Mouse (Mus musculus): ENCODE measurements at regions not wholly inside any gene's neighbourhood (a gene's known extent, or its start where the extent isn't known, plus 50 kb on each side); places are given as distances from the start of the nearest gene placed in this dataset.

- peak; percentile 67; the same call in 1 of the 2 replicates for ATAC-seq (ENCODE audit: insufficient number of reproducible peaks, insufficient read depth, low FRiP score, low read depth)
- peak overlapping the region; percentile 7; the same call in 1 of the 2 replicates for H3K4me3 ChIP-seq (ENCODE audit: low read depth, low read length)
- no peaks in the 10 kb centered on the region for H3K9me3 ChIP-seq (ENCODE audit: control insufficient read depth, low read depth, low read length)
- no peaks in the 10 kb centered on the region for H3K27me3 ChIP-seq (ENCODE audit: control insufficient read depth, insufficient read depth, low read length)
- no peak overlapping the region for H3K9ac ChIP-seq (replicated peaks; ENCODE audit: low read depth, low read length)
- H3K36me3 ChIP-seq (ENCODE audit: control insufficient read depth, insufficient read depth, low read length), result no peaks in the 10 kb centered on the region
- H3K4me1 ChIP-seq (ENCODE audit: control insufficient read depth, insufficient read depth, low read length), result peaks cover 9% of the 10 kb centered on the region; the same call in 1 of the 2 replicates
- H3K4me2 ChIP-seq (replicated peaks; ENCODE audit: low read depth, low read length), result peak overlapping the region; percentile 38
- 3% methylated on average over 11 of the region's 11 CpGs for WGBS
- H3K27ac ChIP-seq (ENCODE audit: low read length), result no peak overlapping the region
These were observed 80.0 kb upstream of the Mkln1 start for GRCm38 (mm10) chr6:31318506-31318905.

GRCm38 (mm10) chr6:31319431-31319830 is 79.1 kb upstream of the Mkln1 start:
- no peaks in the 10 kb centered on the region for H3K27me3 ChIP-seq (ENCODE audit: control insufficient read depth, insufficient read depth, low read length)
- no peak overlapping the region for H3K27ac ChIP-seq (ENCODE audit: low read length)
- WGBS, result 67% methylated on average over 2 of the region's 2 CpGs
- H3K36me3 ChIP-seq (ENCODE audit: control insufficient read depth, insufficient read depth, low read length), result no peaks in the 10 kb centered on the region
- peaks cover 9% of the 10 kb centered on the region; the same call in 1 of the 2 replicates for H3K4me1 ChIP-seq (ENCODE audit: control insufficient read depth, insufficient read depth, low read length)
- ATAC-seq (ENCODE audit: insufficient number of reproducible peaks, insufficient read depth, low FRiP score, low read depth), result no peak
- no peak overlapping the region for H3K4me2 ChIP-seq (replicated peaks; ENCODE audit: low read depth, low read length)
- no peak overlapping the region for H3K9ac ChIP-seq (replicated peaks; ENCODE audit: low read depth, low read length)
- no peak overlapping the region for H3K4me3 ChIP-seq (ENCODE audit: low read depth, low read length)
- H3K9me3 ChIP-seq (ENCODE audit: control insufficient read depth, low read depth, low read length), result no peaks in the 10 kb centered on the region

DNA sequence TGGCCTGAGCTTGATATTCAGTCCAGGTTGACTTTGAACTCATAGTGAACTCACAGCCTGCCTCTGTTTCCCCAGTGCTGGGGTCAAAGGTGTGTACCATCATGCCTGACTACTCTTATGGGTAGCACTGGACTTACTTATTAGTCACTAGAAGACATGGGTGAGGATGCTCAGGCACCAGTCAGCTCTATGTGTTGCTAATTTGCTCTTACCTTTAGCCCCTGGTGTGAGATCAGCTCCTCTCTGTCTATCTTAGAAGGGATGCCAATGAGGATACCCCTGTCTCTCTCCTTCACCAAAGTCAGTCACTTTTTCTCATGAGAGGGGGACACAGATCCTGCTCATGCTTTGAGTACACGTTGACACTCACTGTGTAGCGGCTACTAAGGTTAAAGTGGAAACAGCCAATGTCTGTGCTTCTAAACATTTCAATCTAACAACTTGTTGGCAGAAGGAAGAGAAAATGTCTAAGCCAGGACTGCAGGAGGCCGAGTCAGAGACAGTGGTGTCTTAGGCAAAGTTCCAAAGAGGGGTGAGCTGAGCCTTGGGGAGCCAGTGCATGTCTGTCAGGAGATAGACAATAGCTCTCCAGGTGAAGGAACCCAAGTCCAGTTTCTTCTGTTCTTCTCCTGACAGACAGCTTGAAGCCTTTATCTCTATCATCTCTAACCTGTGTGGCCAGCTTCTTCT is 78.2 kb upstream of the Mkln1 start:
- H3K9me3 ChIP-seq (ENCODE audit: control insufficient read depth, low read depth, low read length), result no peaks in the 10 kb centered on the region
- H3K36me3 ChIP-seq (ENCODE audit: control insufficient read depth, insufficient read depth, low read length), result no peaks in the 10 kb centered on the region
- no peaks in the 10 kb centered on the region for H3K27me3 ChIP-seq (ENCODE audit: control insufficient read depth, insufficient read depth, low read length)
- peaks cover 9% of the 10 kb centered on the region; the same call in 1 of the 2 replicates for H3K4me1 ChIP-seq (ENCODE audit: control insufficient read depth, insufficient read depth, low read length)
- ATAC-seq (ENCODE audit: insufficient number of reproducible peaks, insufficient read depth, low FRiP score, low read depth), result no peak
- WGBS, result 64% methylated on average over 3 of the region's 3 CpGs
- H3K4me2 ChIP-seq (replicated peaks; ENCODE audit: low read depth, low read length), result no peak overlapping the region
- no peak overlapping the region for H3K27ac ChIP-seq (ENCODE audit: low read length)
- H3K9ac ChIP-seq (replicated peaks; ENCODE audit: low read depth, low read length), result no peak overlapping the region
- H3K4me3 ChIP-seq (ENCODE audit: low read depth, low read length), result no peak overlapping the region

- Histone ChIP-seq H3K9ac (replicated peaks; ENCODE audit: low read depth, low read length) (no peak overlapping the region), H3K36me3 (ENCODE audit: control insufficient read depth, insufficient read depth, low read length) (no peaks in the 10 kb centered on the region), H3K9me3 (ENCODE audit: control insufficient read depth, low read depth, low read length) (no peaks in the 10 kb centered on the region), H3K27me3 (ENCODE audit: control insufficient read depth, insufficient read depth, low read length) (no peaks in the 10 kb centered on the region), H3K4me3 (ENCODE audit: low read depth, low read length) (no peak overlapping the region), H3K4me1 (ENCODE audit: control insufficient read depth, insufficient read depth, low read length) (peaks cover 9% of the 10 kb centered on the region; the same call in 1 of the 2 replicates), H3K4me2 (replicated peaks; ENCODE audit: low read depth, low read length) (no peak overlapping the region), H3K27ac (ENCODE audit: low read length) (no peak overlapping the region)
- 64% methylated on average over 7 of the region's 7 CpGs for WGBS
- no peak for ATAC-seq (ENCODE audit: insufficient number of reproducible peaks, insufficient read depth, low FRiP score, low read depth)
These were observed 77.3 kb upstream of the Mkln1 start for GRCm38 (mm10) chr6:31321066-31321846.

GRCm38 (mm10) chr6:31321902-31322301 is 76.6 kb upstream of the Mkln1 start:
- H3K27ac ChIP-seq (ENCODE audit: low read length), result no peak overlapping the region
- no peaks in the 10 kb centered on the region for H3K27me3 ChIP-seq (ENCODE audit: control insufficient read depth, insufficient read depth, low read length)
- H3K36me3 ChIP-seq (ENCODE audit: control insufficient read depth, insufficient read depth, low read length), result no peaks in the 10 kb centered on the region
- H3K4me3 ChIP-seq (ENCODE audit: low read depth, low read length), result no peak overlapping the region
- 45% methylated on average over 10 of the region's 10 CpGs for WGBS
- ATAC-seq (ENCODE audit: insufficient number of reproducible peaks, insufficient read depth, low FRiP score, low read depth), result no peak
- H3K4me1 ChIP-seq (ENCODE audit: control insufficient read depth, insufficient read depth, low read length), result peaks cover 9% of the 10 kb centered on the region; the same call in 1 of the 2 replicates
- H3K4me2 ChIP-seq (replicated peaks; ENCODE audit: low read depth, low read length), result no peak overlapping the region
- H3K9me3 ChIP-seq (ENCODE audit: control insufficient read depth, low read depth, low read length), result no peaks in the 10 kb centered on the region
- H3K9ac ChIP-seq (replicated peaks; ENCODE audit: low read depth, low read length), result no peak overlapping the region

DNA sequence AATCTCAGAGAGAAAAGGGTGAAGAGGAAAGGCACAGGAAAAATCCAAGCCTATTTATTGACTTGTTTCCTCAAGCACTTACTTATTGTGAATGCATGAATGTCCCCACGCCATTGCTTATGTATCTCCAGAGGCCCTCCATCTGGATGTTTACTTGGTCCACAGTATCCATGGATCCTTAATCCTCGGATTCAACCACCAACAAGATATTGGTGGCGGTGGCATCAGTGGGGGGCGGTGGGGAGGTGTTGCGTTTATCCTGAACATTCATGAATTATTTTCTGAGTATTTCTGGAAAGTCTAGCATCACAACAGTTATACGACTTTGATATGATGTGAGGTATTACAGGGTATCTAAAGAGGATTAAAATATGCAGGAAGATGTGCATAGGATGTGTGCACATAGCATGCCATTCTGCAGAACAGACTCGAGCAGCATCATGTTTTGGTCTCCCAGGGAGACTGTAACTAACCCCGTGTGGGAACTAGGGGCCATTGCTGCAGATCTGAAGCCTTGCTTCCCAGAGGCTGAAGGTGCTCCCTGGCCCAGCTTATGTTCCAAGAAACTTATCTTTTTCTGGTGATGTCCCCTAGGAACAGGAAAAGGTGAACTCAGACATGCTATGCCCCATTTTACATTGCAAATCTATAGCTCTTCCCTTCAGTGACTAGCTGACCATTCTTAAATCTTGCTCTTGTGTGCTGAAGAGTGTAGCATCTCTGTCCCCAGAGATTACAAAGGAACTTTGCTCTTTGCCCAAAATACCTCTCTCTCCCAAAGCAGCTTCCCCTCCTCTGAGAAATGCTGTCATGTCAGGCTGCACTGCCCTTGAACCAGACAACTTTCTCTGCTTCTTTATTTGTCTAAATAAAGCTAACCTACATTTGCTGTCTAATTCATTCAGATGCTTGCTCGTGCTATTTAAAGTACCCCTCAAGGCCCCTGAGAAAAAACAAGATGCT is 75.0 kb upstream of the Mkln1 start:
- Histone ChIP-seq H3K4me1 (ENCODE audit: control insufficient read depth, insufficient read depth, low read length) (no peaks in the 10 kb centered on the region), H3K36me3 (ENCODE audit: control insufficient read depth, insufficient read depth, low read length) (no peaks in the 10 kb centered on the region), H3K9ac (replicated peaks; ENCODE audit: low read depth, low read length) (no peak overlapping the region), H3K27ac (ENCODE audit: low read length) (no peak overlapping the region), H3K9me3 (ENCODE audit: control insufficient read depth, low read depth, low read length) (no peaks in the 10 kb centered on the region), H3K27me3 (ENCODE audit: control insufficient read depth, insufficient read depth, low read length) (no peaks in the 10 kb centered on the region), H3K4me3 (ENCODE audit: low read depth, low read length) (no peak overlapping the region), H3K4me2 (replicated peaks; ENCODE audit: low read depth, low read length) (no peak overlapping the region)
- WGBS, result 70% methylated on average over 9 of the region's 9 CpGs
- ATAC-seq (ENCODE audit: insufficient number of reproducible peaks, insufficient read depth, low FRiP score, low read depth), result no peak

DNA sequence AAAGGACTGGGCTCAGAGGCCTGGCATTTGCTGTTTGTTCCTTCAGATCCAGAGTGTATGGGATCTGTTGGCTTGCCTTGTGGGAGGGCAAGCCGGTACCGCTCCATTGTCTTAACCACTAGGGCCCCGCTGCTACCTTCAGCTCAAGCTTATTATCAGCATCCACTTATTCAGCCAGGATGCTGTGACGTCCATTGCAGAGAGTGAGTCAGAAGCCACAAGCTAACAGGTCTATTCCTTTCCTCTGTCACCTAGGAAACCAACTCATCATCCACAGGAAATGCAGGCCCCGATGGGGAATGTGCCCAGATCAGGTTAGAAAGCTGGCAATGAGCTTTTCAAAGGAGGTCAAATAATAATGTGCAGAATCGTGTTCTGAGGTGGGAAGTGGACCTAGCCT is 73.8 kb upstream of the Mkln1 start:
- no peak overlapping the region for H3K4me2 ChIP-seq (replicated peaks; ENCODE audit: low read depth, low read length)
- no peak for ATAC-seq (ENCODE audit: insufficient number of reproducible peaks, insufficient read depth, low FRiP score, low read depth)
- WGBS, result 56% methylated on average over 6 of the region's 6 CpGs
- no peak overlapping the region for H3K27ac ChIP-seq (ENCODE audit: low read length)
- no peaks in the 10 kb centered on the region for H3K36me3 ChIP-seq (ENCODE audit: control insufficient read depth, insufficient read depth, low read length)
- H3K9me3 ChIP-seq (ENCODE audit: control insufficient read depth, low read depth, low read length), result no peaks in the 10 kb centered on the region
- no peak overlapping the region for H3K9ac ChIP-seq (replicated peaks; ENCODE audit: low read depth, low read length)
- H3K4me3 ChIP-seq (ENCODE audit: low read depth, low read length), result no peak overlapping the region
- no peaks in the 10 kb centered on the region for H3K4me1 ChIP-seq (ENCODE audit: control insufficient read depth, insufficient read depth, low read length)
- H3K27me3 ChIP-seq (ENCODE audit: control insufficient read depth, insufficient read depth, low read length), result no peaks in the 10 kb centered on the region

DNA sequence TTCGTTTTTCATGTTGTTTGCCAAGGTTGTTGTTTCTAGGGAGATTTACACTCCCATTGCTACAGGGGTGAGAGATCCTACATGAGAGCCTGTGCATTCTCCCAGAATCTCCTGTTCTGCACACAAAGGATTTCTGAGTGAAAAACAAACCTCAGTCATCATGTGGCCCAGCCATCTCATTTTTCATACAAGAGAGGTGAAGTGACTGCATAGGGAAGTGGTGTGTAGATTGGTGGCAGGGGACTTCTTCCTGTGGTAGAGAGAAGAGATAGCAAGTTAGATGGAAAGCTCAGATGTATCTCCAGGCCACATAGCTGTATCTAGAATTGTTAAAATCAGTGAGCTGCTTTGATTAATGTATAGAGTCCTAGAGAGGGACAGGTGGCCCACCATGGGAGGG is 72.9 kb upstream of the Mkln1 start:
- Histone ChIP-seq H3K27ac (ENCODE audit: low read length) (no peak overlapping the region), H3K36me3 (ENCODE audit: control insufficient read depth, insufficient read depth, low read length) (no peaks in the 10 kb centered on the region), H3K9me3 (ENCODE audit: control insufficient read depth, low read depth, low read length) (no peaks in the 10 kb centered on the region), H3K4me3 (ENCODE audit: low read depth, low read length) (no peak overlapping the region), H3K4me2 (replicated peaks; ENCODE audit: low read depth, low read length) (no peak overlapping the region), H3K27me3 (ENCODE audit: control insufficient read depth, insufficient read depth, low read length) (no peaks in the 10 kb centered on the region), H3K9ac (replicated peaks; ENCODE audit: low read depth, low read length) (no peak overlapping the region), H3K4me1 (ENCODE audit: control insufficient read depth, insufficient read depth, low read length) (no peaks in the 10 kb centered on the region)
- ATAC-seq (ENCODE audit: insufficient number of reproducible peaks, insufficient read depth, low FRiP score, low read depth), result no peak
- WGBS, result 63% methylated on average over 1 of the region's 1 CpGs

Data from stomach, embryonic 14.5 days (tissue).